Mouse (Mus musculus): ENCODE data around the gene 2510002D24Rik. TPM values are rescaled to one million over a fixed set of nuclear protein-coding genes. Genes with fewer than 3 reads are reported as not detected.

Gene 2510002D24Rik
- polyA plus RNA-seq, 1 experiment from 2014 or later: 11.2 TPM

GRCm38 (mm10) chr16:18877386-18878090 is 41.2 kb downstream of the 2510002D24Rik start:
- Histone ChIP-seq H3K9me3 (replicated peaks; ENCODE audit: control insufficient read depth, low read length) (no peaks in the 10 kb centered on the region), H3K9ac (ENCODE audit: low read length) (peak overlapping the region; percentile 97), H3K36me3 (ENCODE audit: control insufficient read depth, insufficient read depth, low read length) (peaks cover 22% of the 10 kb centered on the region), H3K4me3 (ENCODE audit: low read depth, low read length) (peak overlapping the region; percentile 90), H3K4me1 (ENCODE audit: control insufficient read depth, insufficient read depth, low read length) (peaks cover 6% of the 10 kb centered on the region), H3K27me3 (replicated peaks; ENCODE audit: control insufficient read depth, insufficient read depth, low read length) (no peaks in the 10 kb centered on the region), H3K27ac (ENCODE audit: low read depth, low read length) (peak overlapping the region; percentile 94), H3K4me2 (ENCODE audit: low read length) (peak overlapping the region; percentile 80)
- ATAC-seq (peak; percentile 25), DNase-seq (ENCODE audit: low spot score) (peak; percentile 74)
- WGBS: under 1% methylated on average over 35 of the region's 43 CpGs

GRCm38 (mm10) chr16:18878091-18878720 is 41.8 kb downstream of the 2510002D24Rik start:
- peak overlapping the region; percentile 97 for H3K9ac ChIP-seq (ENCODE audit: low read length)
- H3K9me3 ChIP-seq (replicated peaks; ENCODE audit: control insufficient read depth, low read length): no peaks in the 10 kb centered on the region
- H3K36me3 ChIP-seq (ENCODE audit: control insufficient read depth, insufficient read depth, low read length): peaks cover 15% of the 10 kb centered on the region; the same call in 1 of the 2 replicates
- peak; percentile 1 for DNase-seq (ENCODE audit: low spot score)
- 29% methylated on average over 20 of the region's 20 CpGs for WGBS
- ATAC-seq: no peak
- peaks cover 6% of the 10 kb centered on the region for H3K4me1 ChIP-seq (ENCODE audit: control insufficient read depth, insufficient read depth, low read length)
- peak overlapping the region; percentile 90 for H3K4me3 ChIP-seq (ENCODE audit: low read depth, low read length)
- H3K4me2 ChIP-seq (ENCODE audit: low read length): peak overlapping the region; percentile 80
- no peaks in the 10 kb centered on the region for H3K27me3 ChIP-seq (replicated peaks; ENCODE audit: control insufficient read depth, insufficient read depth, low read length)
- H3K27ac ChIP-seq (ENCODE audit: low read depth, low read length): peak overlapping the region; percentile 94

GRCm38 (mm10) chr16:18884044-18884443 is 47.7 kb downstream of the 2510002D24Rik start:
- ATAC-seq (no peak), DNase-seq (ENCODE audit: low spot score) (no peak)
- no peak overlapping the region for H3K4me2 ChIP-seq (ENCODE audit: low read length)
- H3K27ac ChIP-seq (ENCODE audit: low read depth, low read length): no peak overlapping the region
- H3K27me3 ChIP-seq (replicated peaks; ENCODE audit: control insufficient read depth, insufficient read depth, low read length): no peaks in the 10 kb centered on the region
- H3K36me3 ChIP-seq (ENCODE audit: control insufficient read depth, insufficient read depth, low read length): 0 out of 2 replicates have a peak, but pooled peaks cover 3% of the 10 kb centered on the region
- peaks cover 5% of the 10 kb centered on the region for H3K4me1 ChIP-seq (ENCODE audit: control insufficient read depth, insufficient read depth, low read length)
- H3K9me3 ChIP-seq (replicated peaks; ENCODE audit: control insufficient read depth, low read length): no peaks in the 10 kb centered on the region
- H3K4me3 ChIP-seq (ENCODE audit: low read depth, low read length): no peak overlapping the region
- H3K9ac ChIP-seq (ENCODE audit: low read length): no peak overlapping the region

Other genes with a start within 250 kb of the 2510002D24Rik start
- 0.48 and 0.64 TPM in 2 replicates for gene Tbx1, start 245.9 kb upstream of the 2510002D24Rik start, polyA plus RNA-seq (2014; fragmentation: Nextera tagmentation; extraction: Ambion mirVana)
- 9.6 and 10.3 TPM in 2 replicates for gene Gp1bb, start 214.2 kb upstream of the 2510002D24Rik start, polyA plus RNA-seq (2014; fragmentation: Nextera tagmentation; extraction: Ambion mirVana)
- gene Gm49601, start 210.2 kb upstream of the 2510002D24Rik start, polyA plus RNA-seq (2014; fragmentation: Nextera tagmentation; extraction: Ambion mirVana): 5.7 and 8.2 TPM in 2 replicates
- 138 and 177 TPM in 2 replicates for gene Sept5, start 206.6 kb upstream of the 2510002D24Rik start, polyA plus RNA-seq (2014; fragmentation: Nextera tagmentation; extraction: Ambion mirVana)
- 92.0 and 98.2 TPM in 2 replicates for gene Cldn5, start 59.7 kb upstream of the 2510002D24Rik start, polyA plus RNA-seq (2014; fragmentation: Nextera tagmentation; extraction: Ambion mirVana)
- 69.1 and 69.5 TPM in 2 replicates for gene Ufd1, start 24.8 kb upstream of the 2510002D24Rik start, polyA plus RNA-seq (2014; fragmentation: Nextera tagmentation; extraction: Ambion mirVana)
- gene Cdc45, start 24.6 kb upstream of the 2510002D24Rik start, polyA plus RNA-seq (2014; fragmentation: Nextera tagmentation; extraction: Ambion mirVana): 30.3 and 34.1 TPM in 2 replicates
- gene Gm28539, start within 50 bp of the 2510002D24Rik start, polyA plus RNA-seq (2014; fragmentation: Nextera tagmentation; extraction: Ambion mirVana): not detected in 2 replicates
- gene Mrpl40, start 40.3 kb downstream of the 2510002D24Rik start, polyA plus RNA-seq (2014; fragmentation: Nextera tagmentation; extraction: Ambion mirVana): 54.0 and 56.7 TPM in 2 replicates
- gene Hira, start 40.5 kb downstream of the 2510002D24Rik start, polyA plus RNA-seq (2014; fragmentation: Nextera tagmentation; extraction: Ambion mirVana): 20.2 and 21.3 TPM in 2 replicates

All from forebrain, embryonic 14.5 days (tissue).